Mouse (Mus musculus) embryonic facial prominence, embryonic 13.5 days (tissue): ENCODE data around the gene Rimbp3. TPM values are rescaled to one million over a fixed set of nuclear protein-coding genes. Genes with fewer than 3 reads are reported as not detected.

Experiments
- ATAC-seq: fragments of 200-750 bp; cut with Nextera tagmentation; 2 replicates; pipeline ENCODE4 v1.8.0; 2017; ENCODE audit warnings: low read depth; ENCODE audit not compliant: insufficient number of reproducible peaks, insufficient read depth, low FRiP score, low TSS enrichment
- H3K27ac ChIP-seq: fragments of 300-500 bp; sonication (generic); 2 replicates; pipeline ENCODE4 v1.5.1; 2015; ENCODE audit warnings: moderate library complexity, mild to moderate bottlenecking, inconsistent platforms
- H3K27me3 ChIP-seq: fragments of 300-500 bp; sonication (generic); 2 replicates; pipeline ENCODE4 v1.6.1; 2015; ENCODE audit warnings: mild to moderate bottlenecking, inconsistent platforms
- H3K36me3 ChIP-seq: fragments of 300-500 bp; sonication (generic); 2 replicates; pipeline ENCODE4 v1.6.1; 2015; ENCODE audit warnings: mild to moderate bottlenecking, inconsistent platforms
- H3K4me1 ChIP-seq: fragments of 300-500 bp; sonication (generic); 2 replicates; pipeline ENCODE4 v1.6.1; 2015; ENCODE audit warnings: inconsistent platforms
- H3K4me2 ChIP-seq: fragments of 300-500 bp; sonication (generic); 2 replicates; pipeline ENCODE4 v1.6.1; 2015; ENCODE audit warnings: moderate library complexity, mild to moderate bottlenecking, inconsistent platforms
- H3K4me3 ChIP-seq: fragments of 300-500 bp; sonication (generic); 2 replicates; pipeline ENCODE4 v1.5.1; 2015; ENCODE audit warnings: mild to moderate bottlenecking, inconsistent platforms
- H3K9ac ChIP-seq: fragments of 300-500 bp; sonication (generic); 2 replicates; pipeline ENCODE4 v1.6.1; 2015; ENCODE audit warnings: mild to moderate bottlenecking, inconsistent platforms
- H3K9me3 ChIP-seq: fragments of 300-500 bp; sonication (generic); 2 replicates; pipeline ENCODE4 v1.6.1; 2016; ENCODE audit warnings: inconsistent platforms
- WGBS: fragments of 180-500 bp; shearing (Covaris S2); methylation state at CpG from one replicate; pipeline ENCODE4 v1.1.7; 2015; ENCODE audit warnings: mixed read lengths; 5-methylcytosine and 5-hydroxymethylcytosine counted together
- polyA plus RNA-seq: library from polyadenylated mRNA; unstranded; fragments of >200 nt; fragmentation: Nextera tagmentation; extraction: Ambion mirVana; gene quantifications from 2 replicates; pipeline ENCODE4 v1.2.1, GENCODE M21; 2015

Rimbp3 gene
- polyA plus RNA-seq, 1 experiment from 2014 or later, result 0.35 TPM

DNA sequence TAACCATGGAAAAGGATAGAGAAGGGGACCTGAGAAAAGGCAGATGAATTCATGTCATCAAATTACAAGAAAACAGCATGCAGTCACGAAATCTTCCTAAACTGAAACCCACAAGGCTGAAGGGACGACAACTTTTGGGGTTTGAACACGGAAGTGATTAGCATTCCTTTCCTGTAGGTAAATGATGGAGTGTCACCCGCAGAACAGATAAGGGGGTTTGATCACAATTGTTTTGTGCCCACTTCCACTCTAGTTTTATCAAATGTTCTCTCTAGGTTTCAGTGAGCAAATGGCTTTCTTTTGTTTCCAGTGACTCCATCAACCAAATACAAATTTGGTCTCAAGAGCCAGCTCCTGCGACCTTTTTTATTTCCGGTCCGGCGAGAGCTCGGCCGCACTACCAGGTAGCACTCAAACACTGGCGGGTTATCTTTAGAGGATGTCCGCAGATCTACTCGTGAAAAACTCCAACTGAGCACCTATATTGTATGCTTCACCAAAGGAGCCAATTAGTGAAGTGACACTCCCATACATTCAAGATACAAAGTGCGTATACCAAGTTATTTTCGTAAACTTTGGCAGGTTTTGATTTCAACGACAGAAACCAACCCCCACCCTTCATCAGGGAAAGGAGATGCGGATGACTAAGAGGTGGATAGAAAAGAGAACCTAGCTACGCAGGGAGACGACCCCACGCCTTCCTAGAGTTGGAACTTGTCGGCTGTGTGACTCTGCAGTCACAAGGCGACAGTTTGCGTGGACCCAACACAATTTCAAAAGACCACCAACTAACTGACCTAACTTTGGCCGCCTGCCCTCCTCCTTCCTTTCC lies 8.1 kb upstream of the Rimbp3 start:
- no peaks in the 10 kb centered on the region for H3K27me3 ChIP-seq
- peak overlapping the region; percentile 84 for H3K27ac ChIP-seq
- 4% methylated on average over 24 of the region's 24 CpGs for WGBS
- H3K36me3 ChIP-seq, result peaks cover 8% of the 10 kb centered on the region
- H3K4me2 ChIP-seq, result peak overlapping the region; percentile 78
- peak overlapping the region; percentile 100 for H3K4me3 ChIP-seq
- peak overlapping the region; percentile 100 for H3K9ac ChIP-seq
- peaks cover 14% of the 10 kb centered on the region for H3K4me1 ChIP-seq
- ATAC-seq, result no peak
- H3K9me3 ChIP-seq, result no peaks in the 10 kb centered on the region

DNA sequence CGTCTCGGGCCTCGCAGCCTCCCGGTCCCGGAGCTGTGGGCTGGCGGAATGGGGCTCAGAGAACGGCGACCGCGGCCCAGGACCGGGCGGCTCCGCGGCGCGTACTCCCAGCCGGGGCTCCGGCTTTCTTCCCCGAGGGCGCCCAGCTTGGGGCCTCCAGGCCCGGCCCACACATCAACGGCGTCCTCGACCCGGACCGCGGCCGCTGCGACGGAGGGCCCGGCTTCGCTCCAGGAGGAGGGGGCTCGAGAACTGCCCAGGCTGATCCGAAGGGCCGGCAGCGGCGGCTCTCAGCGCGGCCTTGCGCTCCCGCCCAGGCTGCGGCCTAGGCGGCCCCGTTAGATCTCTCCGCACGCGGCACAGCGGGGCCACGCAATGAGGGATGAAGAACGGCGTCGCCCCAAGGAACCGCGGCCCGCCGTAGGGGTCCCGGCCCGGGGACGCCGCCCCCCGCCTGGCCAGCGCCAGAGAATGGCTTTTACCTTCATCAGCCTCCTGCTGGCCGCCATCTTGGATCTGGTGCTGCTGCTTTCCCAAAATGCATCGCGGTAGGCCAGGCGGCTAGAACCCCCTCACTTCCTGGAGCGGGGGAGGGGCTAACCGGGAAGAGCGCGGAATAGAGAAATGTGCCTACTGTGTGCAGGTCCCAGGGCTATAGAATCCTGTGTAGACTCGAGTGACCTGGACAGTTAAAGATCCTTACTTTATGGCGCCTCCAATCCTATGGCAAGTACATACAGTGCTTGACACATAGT lies 7.3 kb upstream of the Rimbp3 start:
- Histone ChIP-seq H3K4me1 (peaks cover 14% of the 10 kb centered on the region), H3K4me3 (peak overlapping the region; percentile 100), H3K27me3 (peaks cover 3% of the 10 kb centered on the region), H3K9me3 (no peaks in the 10 kb centered on the region), H3K36me3 (peaks cover 8% of the 10 kb centered on the region), H3K4me2 (peak overlapping the region; percentile 78), H3K9ac (peak overlapping the region; percentile 100), H3K27ac (peak overlapping the region; percentile 84)
- peak; percentile 84 for ATAC-seq
- under 1% methylated on average over 72 of the region's 72 CpGs for WGBS

DNA sequence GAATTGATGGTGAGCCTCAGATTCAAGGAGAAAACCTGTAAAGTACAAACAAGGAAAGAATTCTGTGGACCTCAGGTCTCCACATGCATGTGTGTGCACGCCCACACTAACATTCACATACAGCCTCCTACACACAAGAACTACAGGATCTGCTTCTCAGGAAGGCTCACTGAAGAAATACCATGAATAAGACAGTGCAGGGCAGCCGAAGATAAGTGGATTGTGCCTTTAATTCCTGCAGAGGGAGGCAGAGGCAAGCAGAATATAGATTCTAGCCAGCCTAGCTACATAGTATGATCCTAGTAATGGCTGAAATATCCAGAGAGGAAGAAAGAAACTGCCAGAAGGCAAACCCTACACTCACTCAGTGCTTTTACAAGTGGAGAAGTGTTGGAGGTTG lies 6.4 kb upstream of the Rimbp3 start:
- H3K27ac ChIP-seq, result no peak overlapping the region
- no peak overlapping the region for H3K9ac ChIP-seq
- peaks cover 14% of the 10 kb centered on the region for H3K4me1 ChIP-seq
- peaks cover 8% of the 10 kb centered on the region for H3K36me3 ChIP-seq
- ATAC-seq, result no peak
- WGBS, result 52% methylated on average over 2 of the region's 2 CpGs
- H3K27me3 ChIP-seq, result peaks cover 12% of the 10 kb centered on the region
- H3K4me3 ChIP-seq, result no peak overlapping the region
- H3K9me3 ChIP-seq, result no peaks in the 10 kb centered on the region
- peak overlapping the region; percentile 78; the same call in 1 of the 2 replicates for H3K4me2 ChIP-seq

DNA sequence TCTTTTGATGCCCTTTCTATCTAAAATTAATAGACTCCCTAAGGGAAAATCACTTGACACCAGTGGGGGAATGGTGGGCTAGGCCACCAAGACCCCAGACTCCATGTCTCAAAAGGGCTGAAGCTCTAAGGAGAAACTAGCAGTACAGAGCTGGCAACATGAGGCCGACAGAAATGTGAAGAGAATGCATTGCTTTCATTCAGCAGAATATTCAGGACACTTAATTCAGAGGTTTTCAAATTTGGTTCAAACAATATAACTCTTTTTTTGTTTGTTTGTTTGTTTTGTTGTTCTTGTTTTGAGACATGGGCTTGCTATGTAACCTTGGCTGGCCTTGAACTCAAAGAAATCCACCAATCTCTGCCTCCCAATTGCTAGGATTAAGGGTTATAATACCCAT lies 5.9 kb upstream of the Rimbp3 start, which contains the start of gene Ube2l3:
Ube2l3 (minus strand) TSS at position 101 of the 400 bp plus-strand sequence.
- no peak for ATAC-seq
- peaks cover 14% of the 10 kb centered on the region for H3K4me1 ChIP-seq
- peak within 1 kb of the TSS; percentile 84; the same call in 1 of the 2 replicates for H3K27ac ChIP-seq
- H3K9me3 ChIP-seq, result no peaks in the 10 kb centered on the region
- H3K4me3 ChIP-seq, result peak within 1 kb of the TSS; percentile 100
- H3K36me3 ChIP-seq, result peaks cover 7% of the 10 kb centered on the region
- H3K9ac ChIP-seq, result peak within 1 kb of the TSS; percentile 100; the same call in 1 of the 2 replicates
- peaks cover 15% of the 10 kb centered on the region for H3K27me3 ChIP-seq
- peak within 1 kb of the TSS; percentile 78 for H3K4me2 ChIP-seq
- WGBS, result 86% methylated on average over 1 of the region's 1 CpGs

DNA sequence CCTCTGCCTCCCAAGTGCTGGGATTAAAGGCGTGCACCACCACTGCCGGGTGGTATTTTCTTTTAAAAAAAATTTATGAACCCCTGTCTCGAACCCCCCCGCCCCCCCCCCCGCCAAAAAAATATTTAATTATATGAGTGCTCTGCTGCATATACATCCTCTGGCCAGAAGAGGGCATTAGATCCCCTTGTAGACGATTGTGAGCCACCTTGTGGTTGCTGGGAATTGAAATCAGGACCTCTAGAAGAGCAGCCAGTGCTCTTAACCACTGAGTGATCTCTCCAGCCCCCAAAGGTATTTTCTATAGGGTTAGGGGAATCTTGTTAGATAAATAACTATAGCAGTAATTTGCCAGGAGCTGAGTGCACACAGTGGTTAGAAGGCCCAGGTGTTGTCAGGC lies 3.4 kb upstream of the Rimbp3 start:
- Histone ChIP-seq H3K27ac (no peak overlapping the region), H3K9me3 (no peaks in the 10 kb centered on the region), H3K9ac (no peak overlapping the region), H3K4me3 (no peak overlapping the region), H3K36me3 (no peaks in the 10 kb centered on the region), H3K4me2 (no peak overlapping the region), H3K27me3 (peaks cover 39% of the 10 kb centered on the region), H3K4me1 (peaks cover 20% of the 10 kb centered on the region)
- WGBS, result 4% methylated on average over 6 of the region's 6 CpGs
- ATAC-seq, result no peak

DNA sequence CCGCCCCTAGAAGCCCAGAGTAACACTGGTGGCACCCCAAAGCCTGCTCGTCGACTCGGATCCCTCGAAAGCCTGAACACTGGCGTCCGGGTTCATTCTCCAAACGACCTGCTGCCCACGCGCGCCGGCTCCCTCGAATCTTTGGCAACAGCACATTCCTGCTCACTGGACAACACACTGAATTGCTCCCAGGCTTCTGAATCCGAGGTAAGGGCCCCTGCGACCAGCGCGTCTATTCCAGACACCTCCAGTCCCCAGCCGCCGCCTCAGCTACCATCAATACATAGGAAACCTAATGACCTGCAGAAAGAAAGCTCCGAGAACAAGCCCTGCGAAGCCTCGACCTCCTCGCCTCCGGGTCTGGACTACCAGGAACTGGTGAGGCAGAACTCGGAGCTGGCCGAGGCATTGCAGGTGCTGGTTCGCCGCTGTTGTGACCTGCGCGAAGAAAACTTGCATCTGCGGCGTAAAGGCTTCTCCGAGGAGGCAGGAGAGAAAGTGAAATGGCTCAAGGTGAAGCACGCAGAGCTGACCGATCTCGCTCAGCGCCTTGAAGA lies 1.1 kb downstream of the Rimbp3 start:
- peak overlapping the region; percentile 70 for H3K9ac ChIP-seq
- H3K27me3 ChIP-seq, result peaks cover 65% of the 10 kb centered on the region
- peaks cover 22% of the 10 kb centered on the region for H3K4me1 ChIP-seq
- 4% methylated on average over 37 of the region's 37 CpGs for WGBS
- no peak for ATAC-seq
- no peaks in the 10 kb centered on the region for H3K36me3 ChIP-seq
- H3K9me3 ChIP-seq, result no peaks in the 10 kb centered on the region
- peak overlapping the region; percentile 99 for H3K4me2 ChIP-seq
- no peak overlapping the region for H3K27ac ChIP-seq
- peak overlapping the region; percentile 67 for H3K4me3 ChIP-seq

DNA sequence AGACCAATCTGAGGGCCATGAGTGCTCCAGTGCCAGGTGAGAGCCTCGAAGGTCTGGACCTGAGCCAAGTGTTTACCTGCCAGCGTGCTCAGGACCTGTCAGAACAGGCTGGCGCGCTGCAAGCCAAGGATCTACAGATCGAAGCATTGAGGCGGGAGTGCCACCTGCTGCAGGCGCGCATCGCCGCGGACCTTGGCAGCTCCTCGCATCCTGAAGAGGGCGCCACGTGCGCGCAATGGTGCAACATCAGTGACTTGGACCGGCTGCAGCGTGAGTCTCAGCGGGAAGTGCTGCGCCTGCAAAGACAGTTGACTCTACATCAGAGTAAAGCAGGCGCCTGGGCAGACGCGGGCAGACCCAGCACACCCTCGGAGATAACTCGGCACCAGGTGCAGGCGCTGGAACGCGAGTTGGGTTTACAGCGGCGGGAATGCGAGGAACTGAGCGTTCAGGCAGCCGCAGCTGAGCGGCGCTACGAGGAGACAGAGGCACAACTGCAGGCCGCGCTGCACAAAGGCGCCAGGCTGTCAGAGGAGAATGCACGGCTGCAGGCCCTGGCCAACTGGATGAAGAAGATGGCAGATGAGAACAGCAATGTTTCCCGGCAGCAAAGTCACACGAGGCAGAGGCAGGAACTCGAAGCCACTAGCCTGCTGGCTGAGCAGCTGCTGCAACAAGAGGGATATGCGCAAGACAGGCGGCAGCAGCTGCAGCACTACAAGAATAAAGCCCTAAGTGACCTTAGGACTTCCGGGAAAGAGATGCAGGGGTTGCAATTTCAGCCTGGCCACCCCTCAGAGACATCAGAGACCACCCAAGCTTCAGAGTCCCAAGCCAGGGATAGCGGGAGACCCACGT lies 1.8 kb downstream of the Rimbp3 start:
- ATAC-seq, result peak; percentile 61; the same call in 1 of the 2 replicates
- no peaks in the 10 kb centered on the region for H3K9me3 ChIP-seq
- H3K27me3 ChIP-seq, result peaks cover 65% of the 10 kb centered on the region
- H3K36me3 ChIP-seq, result no peaks in the 10 kb centered on the region
- H3K27ac ChIP-seq, result no peak overlapping the region
- peak overlapping the region; percentile 99 for H3K4me2 ChIP-seq
- WGBS, result 8% methylated on average over 48 of the region's 48 CpGs
- H3K4me3 ChIP-seq, result peak overlapping the region; percentile 67
- H3K9ac ChIP-seq, result peak overlapping the region; percentile 70
- peaks cover 22% of the 10 kb centered on the region for H3K4me1 ChIP-seq

DNA sequence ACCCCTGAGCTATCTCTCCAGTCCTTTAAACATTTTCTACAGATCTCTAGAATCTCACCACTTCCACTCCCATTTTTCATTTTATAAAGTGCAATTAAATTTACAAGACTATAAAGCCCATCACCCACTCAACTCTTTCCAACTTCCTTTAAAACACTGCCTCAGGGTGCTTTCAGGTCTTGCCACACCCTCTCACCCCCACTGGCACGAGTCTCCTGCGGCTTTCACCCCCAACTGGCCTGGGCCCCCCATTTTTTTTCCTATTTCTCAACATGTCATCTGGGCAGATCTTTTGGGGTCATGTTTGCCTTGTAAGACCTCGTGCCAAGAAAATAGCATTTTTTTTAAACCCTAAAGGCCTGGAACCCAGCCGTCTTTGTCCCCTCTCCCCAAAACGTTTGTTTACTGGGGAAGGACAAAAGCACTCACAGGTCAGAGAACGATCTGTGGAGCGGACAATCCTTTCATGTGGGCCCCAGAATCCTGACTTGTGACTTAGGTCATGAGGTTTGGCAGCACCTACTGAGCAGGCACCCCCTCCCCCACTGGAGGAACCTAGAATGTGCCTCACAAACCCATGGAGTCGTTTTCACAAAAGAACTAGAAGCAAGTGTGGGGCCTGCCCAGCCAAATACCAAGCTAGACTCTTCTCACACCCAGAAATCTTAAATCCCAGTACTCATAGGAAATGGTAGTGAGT lies 8.7 kb downstream of the Rimbp3 start:
- Histone ChIP-seq H3K9me3 (no peaks in the 10 kb centered on the region), H3K9ac (no peak overlapping the region), H3K4me2 (no peak overlapping the region), H3K27ac (no peak overlapping the region), H3K4me1 (no peaks in the 10 kb centered on the region), H3K36me3 (no peaks in the 10 kb centered on the region), H3K27me3 (peaks cover 6% of the 10 kb centered on the region; the same call in 1 of the 2 replicates), H3K4me3 (no peak overlapping the region)
- 63% methylated on average over 8 of the region's 8 CpGs for WGBS
- ATAC-seq, result no peak

DNA sequence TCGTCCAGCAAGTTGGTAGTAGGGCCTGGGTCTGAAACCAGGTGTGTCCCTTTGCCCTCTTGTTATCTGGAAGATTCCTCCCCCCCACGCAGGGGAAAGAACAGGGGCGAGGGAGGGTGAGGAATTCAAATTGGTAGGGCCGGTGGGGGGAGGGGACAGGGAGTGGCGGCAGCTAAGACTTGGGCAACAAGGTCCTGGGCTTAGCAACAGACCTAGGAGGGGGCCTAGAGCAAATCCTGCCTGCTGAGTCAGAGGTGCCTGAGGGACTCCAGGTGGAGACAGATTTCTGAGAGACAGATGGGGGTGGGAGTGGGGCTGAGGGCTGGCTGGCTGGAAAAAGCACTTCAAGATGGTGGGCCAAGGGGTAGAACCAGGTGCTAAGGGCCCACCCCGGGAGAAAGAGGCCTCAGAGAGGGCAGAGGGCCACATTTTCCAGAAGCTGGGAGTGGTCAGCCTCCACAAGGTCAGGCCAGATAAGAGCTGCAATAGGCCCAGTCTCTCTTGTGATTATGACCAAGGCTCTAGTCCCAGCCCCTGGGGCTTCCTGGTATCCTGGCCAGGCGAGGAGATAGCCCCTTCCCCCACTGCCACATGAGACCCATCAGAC lies 11.8 kb downstream of the Rimbp3 start:
- 26% methylated on average over 7 of the region's 7 CpGs for WGBS
- no peaks in the 10 kb centered on the region for H3K9me3 ChIP-seq
- H3K27me3 ChIP-seq, result no peaks in the 10 kb centered on the region
- H3K36me3 ChIP-seq, result no peaks in the 10 kb centered on the region
- H3K27ac ChIP-seq, result no peak overlapping the region
- no peak overlapping the region for H3K4me2 ChIP-seq
- no peak overlapping the region for H3K4me3 ChIP-seq
- no peak overlapping the region for H3K9ac ChIP-seq
- H3K4me1 ChIP-seq, result no peaks in the 10 kb centered on the region
- ATAC-seq, result no peak

DNA sequence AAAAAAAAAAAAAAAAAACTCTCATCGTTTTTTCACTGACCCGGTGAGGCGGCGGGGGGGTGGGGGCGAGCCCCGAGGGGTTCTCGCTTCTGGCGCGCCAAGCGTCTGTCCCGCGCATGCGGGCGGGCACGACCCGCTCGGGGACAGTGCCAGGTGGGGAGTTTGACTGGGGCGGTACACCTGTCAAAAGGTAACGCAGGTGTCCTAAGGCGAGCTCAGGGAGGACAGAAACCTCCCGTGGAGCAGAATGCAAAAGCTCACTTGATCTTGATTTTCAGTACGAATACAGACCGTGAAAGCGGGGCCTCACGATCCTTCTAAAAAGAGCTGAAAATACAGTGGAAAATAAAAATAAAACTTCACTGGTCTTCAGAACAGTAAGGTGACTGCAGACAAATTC lies 13.8 kb downstream of the Rimbp3 start:
- ATAC-seq, result peak; percentile 100
- no peak overlapping the region for H3K27ac ChIP-seq
- H3K9me3 ChIP-seq, result no peaks in the 10 kb centered on the region
- no peak overlapping the region for H3K4me2 ChIP-seq
- H3K9ac ChIP-seq, result no peak overlapping the region
- 32% methylated on average over 25 of the region's 25 CpGs for WGBS
- H3K4me1 ChIP-seq, result no peaks in the 10 kb centered on the region
- no peaks in the 10 kb centered on the region for H3K36me3 ChIP-seq
- no peak overlapping the region for H3K4me3 ChIP-seq
- no peaks in the 10 kb centered on the region for H3K27me3 ChIP-seq
